Mouse (Mus musculus) gonadal fat pad, adult 2 months (tissue): ENCODE results near the gene Slc16a11. TPM values are rescaled to one million over a fixed set of nuclear protein-coding genes. Genes with fewer than 3 reads are reported as not detected.
"Not testable (repeated sequence)": the region's sequence is repeated elsewhere in the genome, so short reads cannot be mapped to it uniquely, and the experiment has no call there.

Experiments
- DNase-seq: peaks from one replicate; pipeline ENCODE4 v3.0.0-alpha.2; 2012; ENCODE audit warnings: low read depth
- polyA plus RNA-seq: library from polyadenylated mRNA; depleted of rRNA; stranded (reverse); fragments of >200 nt; gene quantifications from 2 replicates; pipeline ENCODE4 v1.2.3, GENCODE M21; 2012; rRNA removed

Gene Slc16a11
- polyA plus RNA-seq, result 30.7 and 42.7 TPM in 2 replicates

- no peak for DNase-seq
Measured at GRCm38 (mm10) chr11:70212423-70212822, at the start of gene Slc16a11. Gene Slc16a11, plus strand, starts transcription at chr11:70212752.

DNA sequence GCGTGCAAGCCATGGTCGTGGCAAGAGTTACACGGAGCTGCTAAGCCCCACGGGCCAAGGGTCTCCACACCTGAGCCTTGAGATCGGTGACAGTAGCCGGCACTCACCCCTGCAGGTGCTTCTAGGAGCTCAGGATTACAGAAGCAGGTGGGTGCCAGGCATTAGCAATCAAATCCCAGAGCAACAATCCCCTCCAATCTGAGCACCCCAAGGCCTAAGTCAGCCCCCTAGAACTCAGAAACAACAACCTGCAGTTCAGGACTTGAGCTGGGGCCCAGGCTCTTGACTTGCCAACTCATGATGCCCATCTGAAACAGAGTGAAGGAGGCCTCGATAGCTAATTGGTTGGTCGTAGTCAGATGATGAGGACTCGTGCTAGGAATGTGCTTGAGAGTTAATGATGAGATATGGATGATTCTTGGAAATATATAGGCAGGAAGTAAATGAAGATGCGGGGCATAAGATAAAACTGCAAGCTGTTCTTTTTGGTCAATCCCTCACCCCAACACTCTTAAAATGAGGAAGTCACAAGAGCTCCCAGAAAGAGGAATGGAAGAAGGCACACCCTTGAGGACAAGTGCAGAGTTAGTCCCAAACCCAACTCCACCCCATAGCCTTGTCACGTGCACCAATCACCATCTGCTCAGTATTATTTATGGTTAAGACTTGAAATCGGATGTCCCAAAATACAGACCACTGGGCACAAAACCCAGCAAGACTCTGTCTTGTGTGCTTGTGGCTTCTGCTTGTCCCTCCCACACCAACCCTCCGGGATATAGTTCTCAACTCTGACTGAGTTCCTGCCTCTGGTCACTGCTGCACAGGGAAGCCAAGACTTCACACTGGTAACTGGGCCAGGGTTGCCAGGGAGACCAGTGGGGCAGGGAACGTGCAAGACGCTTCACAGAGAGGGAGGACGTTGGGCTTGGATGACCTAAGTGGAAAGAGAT lies 46.3 kb upstream of the Slc16a11 start:
- DNase-seq, result no peak

DNA sequence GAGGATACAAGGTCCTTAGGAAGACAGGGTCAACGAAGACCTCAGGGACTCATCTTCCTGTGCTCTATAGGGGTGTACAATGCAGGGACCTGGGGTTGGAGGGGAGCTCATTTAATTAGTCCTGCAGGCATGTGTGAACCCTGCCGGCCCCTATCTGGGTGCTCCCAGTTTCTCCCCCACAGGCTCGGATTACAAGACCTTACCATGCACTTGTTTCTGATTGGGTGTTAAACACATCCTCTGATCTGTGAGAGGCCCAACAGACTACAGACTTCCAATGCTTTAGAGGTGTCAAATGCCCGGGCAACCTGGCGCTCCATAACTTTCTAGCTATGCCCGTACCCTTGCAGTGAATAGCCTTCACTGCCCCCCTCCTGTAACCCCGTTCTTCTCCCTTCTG lies 44.4 kb upstream of the Slc16a11 start:
- DNase-seq, result no peak

DNA sequence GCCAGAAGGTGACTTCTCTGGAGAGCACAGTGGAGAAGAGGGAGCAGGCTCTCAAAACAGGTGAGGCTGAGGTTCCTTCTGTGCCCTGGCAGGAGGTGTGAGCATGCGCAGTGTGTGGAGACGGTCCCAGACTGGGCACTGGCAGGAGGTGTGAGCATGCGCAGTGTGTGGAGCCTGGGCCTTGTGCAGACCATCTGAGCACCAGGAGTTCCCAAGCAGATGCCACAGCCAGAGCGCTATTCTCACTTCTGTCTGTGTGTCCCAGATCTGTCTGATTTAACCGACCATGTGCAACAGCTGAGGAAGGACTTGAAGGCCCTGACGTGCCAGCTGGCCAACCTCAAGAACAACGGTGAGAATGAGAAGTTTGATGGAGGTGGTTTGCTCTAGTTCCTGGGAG lies 43.1 kb upstream of the Slc16a11 start:
- not testable (repeated sequence) for DNase-seq

DNA sequence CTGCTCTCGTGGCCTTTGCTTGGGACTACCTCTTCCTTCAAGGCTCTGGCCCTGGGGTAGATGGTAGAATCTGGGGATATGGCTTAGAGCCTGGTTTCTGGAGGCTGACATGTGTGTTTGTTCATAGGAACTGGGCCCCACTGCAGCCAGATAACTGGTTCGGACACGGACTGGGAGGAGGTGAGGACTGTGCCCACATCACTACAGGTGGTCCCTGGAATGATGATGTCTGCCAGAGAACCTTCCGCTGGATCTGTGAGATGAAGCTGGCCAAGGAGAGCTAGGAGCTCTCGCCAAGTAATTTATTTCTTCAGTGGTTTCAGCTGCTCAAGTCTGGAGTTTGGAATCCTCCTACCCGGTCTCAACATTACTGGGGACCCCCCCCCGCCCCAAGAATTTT lies 42.3 kb upstream of the Slc16a11 start:
- no peak for DNase-seq

DNA sequence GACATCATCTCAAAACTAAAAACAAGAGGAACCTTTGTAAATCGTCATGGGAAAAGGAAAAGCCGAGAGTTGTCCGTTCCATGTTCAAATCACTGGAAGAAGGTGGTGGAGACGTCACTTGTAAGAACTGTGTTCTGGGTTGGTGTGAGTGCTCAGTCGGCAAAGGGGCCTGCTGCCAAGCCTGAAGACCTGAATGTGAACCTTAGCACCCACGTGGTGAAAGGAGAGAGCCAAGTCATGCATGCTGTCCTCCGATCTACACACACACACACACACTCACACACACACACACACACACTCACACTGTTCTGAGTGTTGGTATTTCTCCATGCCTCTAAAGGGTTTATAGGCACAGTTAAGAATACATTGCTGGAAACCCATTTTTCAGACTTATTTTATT lies 41.4 kb upstream of the Slc16a11 start:
- DNase-seq, result no peak

DNA sequence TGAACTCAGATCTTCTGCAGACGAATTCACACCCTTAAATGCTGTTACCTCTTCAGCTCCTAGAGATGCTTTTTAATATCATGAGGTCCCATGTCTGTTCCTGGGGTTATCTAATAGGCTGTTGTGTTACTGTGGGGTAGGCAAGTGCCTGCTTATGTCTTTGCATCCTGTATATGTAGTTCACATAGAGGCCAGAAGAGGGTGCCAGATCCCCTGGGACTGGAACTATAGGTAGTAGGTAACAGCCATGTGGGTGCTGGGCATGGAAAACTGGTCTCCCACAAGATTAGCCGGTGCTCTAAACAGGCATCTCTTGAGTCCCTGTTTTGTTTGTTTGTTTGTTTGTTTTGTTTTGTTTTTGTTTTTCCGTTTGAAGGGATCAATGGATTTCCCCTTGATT lies 40.7 kb upstream of the Slc16a11 start:
- no peak for DNase-seq

GRCm38 (mm10) chr11:70172298-70172697 lies 40.3 kb upstream of the Slc16a11 start:
- no peak for DNase-seq

GRCm38 (mm10) chr11:70174491-70174890 lies 38.1 kb upstream of the Slc16a11 start:
- DNase-seq, result no peak

DNA sequence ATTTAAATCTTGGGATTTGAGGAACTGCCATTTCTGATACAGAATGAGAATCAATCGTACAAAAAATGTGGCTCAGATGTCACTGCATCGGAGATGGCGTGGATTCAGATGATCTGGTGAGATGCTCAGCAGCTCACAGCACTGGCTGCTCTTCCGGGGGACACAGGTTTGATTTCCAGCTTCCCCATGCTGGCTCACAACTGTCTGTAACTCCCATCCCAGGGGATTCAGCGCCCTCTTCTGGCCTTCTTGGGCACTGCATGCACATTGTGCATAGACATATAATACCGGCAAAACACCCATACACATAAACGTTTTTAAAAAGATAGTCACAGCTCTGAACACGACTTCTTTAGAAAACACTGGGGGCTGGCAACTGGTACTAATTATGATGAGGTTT lies 34.9 kb upstream of the Slc16a11 start:
- no peak for DNase-seq

GRCm38 (mm10) chr11:70178311-70178710 lies 34.2 kb upstream of the Slc16a11 start:
- no peak for DNase-seq

DNA sequence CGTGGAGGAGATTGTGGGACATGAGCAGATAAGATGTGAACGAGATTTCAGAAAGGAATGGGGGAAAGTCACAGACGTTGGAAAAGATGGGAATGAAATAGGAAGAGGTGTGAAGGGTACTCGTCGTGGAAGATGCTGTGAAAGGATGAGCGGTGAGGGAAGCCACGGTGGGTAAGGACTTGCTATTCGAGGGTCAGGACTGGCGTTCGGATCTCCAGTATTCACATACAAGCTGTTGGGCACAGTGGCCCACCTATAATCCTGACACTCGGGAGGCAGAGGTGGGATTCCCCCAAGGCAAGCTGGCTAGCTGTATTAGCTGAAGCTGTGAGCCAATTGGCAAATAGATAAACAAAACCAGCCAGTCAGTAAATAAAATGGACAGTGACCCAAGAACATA lies 33.8 kb upstream of the Slc16a11 start:
- no peak for DNase-seq

DNA sequence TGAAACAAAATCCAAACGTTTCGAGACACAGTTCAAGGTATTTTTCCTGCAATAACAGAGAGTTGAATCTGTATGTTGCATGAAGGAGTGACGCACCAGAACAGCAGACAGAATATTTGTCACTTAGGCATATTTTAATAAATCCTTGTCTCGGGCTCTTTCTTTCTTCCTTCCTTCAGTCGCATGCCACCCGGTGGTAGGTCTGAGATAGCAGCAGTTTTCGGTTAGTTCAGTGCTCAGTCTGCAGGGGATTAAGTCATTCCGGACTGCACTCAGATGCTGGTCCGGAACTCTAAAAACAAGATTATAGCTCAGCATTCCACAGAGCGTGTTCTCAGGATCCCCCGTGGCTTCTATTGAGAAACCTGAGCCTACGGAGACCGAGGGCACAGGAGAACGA lies 33.2 kb upstream of the Slc16a11 start:
- DNase-seq, result no peak

DNA sequence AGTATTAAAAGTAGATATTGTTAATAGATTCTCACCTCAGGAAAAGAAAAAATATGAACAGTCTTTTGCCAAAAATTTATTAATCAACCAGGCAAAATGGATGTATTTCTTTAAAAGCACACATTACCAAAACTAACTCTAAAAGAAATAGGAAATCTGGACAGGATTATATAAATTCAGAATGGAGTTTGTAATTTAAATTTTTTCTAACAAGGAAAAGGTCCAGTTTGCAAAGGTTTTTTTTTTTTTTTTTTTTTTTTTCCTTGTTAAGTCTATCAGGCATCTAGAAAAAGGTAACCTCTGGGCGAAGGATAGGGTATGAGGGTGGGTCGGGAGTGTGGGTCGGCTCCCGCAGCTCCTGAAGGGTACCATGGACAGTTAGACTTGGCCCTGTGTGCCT lies 32.1 kb upstream of the Slc16a11 start:
- DNase-seq, result no peak

DNA sequence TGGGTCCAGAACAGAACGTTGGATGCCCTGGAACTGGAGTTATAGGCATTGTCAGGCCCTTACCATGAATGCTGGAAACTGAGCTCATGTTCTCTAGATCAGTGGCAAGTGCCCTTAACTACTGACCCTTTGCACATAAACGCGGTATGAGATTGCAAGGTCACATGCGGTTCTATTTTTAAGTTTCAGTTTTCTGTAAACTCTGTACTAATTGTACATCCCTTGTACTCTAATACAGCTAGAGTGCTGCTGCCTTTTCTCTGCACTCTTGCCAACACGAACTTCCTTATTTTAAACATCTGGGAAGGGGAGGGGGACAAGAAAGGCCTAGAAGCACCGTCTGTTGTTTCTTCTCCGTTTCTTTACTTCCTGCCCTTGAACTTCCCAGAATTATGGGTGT lies 27.4 kb upstream of the Slc16a11 start:
- DNase-seq, result no peak

- DNase-seq, result no peak
Measured at GRCm38 (mm10) chr11:70189319-70190134, 23.0 kb upstream of the Slc16a11 start.

DNA sequence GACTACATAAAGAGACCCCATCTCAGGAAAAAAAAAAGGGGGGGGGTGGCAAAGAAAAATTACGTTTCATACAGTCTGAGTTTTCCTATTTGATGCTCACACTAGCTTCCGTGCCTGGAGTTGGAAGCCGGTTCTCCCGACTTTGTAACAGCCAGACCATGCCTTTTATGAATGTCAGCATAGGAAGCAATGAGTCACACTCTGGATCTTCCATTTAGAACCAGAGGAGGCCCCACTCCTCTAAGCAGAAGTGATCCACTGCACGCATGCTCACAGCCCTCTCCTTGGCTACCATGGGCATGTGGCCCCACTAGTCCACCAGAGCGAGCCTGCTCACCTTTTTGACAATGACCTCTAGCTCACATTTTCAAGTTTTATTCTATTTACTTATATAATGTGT lies 21.4 kb upstream of the Slc16a11 start:
- no peak for DNase-seq

DNA sequence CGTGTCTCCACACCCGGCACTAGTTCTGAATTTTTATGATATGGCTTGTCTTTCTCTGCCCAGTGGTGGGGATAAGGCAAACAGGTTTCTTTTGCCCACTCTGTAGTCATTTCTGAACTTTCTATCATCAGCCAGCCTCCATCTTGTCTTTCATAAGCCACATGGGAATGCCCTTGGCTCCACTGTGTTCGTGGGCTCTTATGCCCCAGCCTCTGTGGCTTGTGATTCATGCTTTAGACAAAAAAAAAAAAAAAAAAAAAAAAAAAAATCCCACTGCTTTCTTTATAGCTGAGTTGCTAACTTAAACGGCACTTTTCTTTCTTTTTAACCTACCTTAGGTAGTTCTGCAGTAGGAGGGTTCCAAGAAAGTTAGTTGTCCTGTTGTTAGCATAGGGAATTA lies 20.4 kb upstream of the Slc16a11 start:
- no peak for DNase-seq

DNA sequence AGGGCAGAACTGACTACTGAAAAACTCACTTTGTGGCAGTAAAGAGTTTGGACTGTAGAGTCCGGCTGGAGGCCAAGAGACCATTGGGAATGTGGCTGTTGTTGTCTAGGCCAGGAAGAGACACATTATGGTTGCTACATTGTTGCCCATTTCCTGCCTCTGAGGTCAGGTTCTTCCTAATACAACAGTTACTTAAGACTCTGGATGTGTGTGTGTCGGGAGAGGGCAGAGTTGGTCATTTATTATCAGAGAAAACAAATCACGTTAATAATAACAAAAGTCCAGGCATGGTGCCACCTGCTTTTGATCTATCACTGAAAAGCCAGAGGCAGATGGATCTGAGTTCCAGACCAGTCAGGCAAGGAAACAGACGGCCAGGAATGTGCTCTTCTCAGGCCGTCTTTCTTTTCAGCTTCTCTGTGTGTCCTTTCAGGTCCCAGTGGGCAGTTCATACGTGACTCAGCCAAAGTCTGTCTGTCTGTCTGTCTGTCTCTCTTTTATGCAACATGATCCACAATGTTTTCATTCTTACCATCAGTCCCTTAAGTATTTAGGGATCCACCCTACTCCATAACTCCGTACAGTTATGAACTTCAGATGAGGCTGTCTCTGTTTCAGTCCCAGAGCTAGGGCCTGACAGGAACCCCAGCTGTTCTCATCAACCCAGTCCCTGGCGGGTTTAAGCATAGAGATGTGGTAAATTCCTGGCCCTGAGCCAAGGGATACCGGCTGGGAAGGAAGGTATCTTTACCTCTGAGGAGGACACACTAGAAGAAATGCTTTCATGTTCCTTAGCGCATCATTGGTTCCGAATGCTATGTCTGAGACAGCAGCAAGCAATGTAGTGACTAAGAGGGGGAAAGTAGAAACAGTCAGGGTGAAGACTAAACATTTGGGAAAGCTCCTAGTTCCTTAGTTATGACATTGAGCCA lies 18.9 kb upstream of the Slc16a11 start:
- no peak for DNase-seq

- DNase-seq, result no peak
Measured at GRCm38 (mm10) chr11:70198332-70198731, 14.2 kb upstream of the Slc16a11 start.

- no peak for DNase-seq
Measured at GRCm38 (mm10) chr11:70199107-70199506, 13.4 kb upstream of the Slc16a11 start.
